Mouse (Mus musculus): ENCODE measurements around the gene Nit2.
"Not testable (repeated sequence)": the region's sequence is repeated elsewhere in the genome, so short reads cannot be mapped to it uniquely, and the experiment has no call there.

The Nit2 gene

GRCm38 (mm10) chr16:57166611-57167513 lies at the start of gene Nit2:
Gene Nit2 (minus strand): TSS chr16:57167341.
- DNase-seq (ENCODE audit: low read depth, low spot score) = peak; percentile 83

DNA sequence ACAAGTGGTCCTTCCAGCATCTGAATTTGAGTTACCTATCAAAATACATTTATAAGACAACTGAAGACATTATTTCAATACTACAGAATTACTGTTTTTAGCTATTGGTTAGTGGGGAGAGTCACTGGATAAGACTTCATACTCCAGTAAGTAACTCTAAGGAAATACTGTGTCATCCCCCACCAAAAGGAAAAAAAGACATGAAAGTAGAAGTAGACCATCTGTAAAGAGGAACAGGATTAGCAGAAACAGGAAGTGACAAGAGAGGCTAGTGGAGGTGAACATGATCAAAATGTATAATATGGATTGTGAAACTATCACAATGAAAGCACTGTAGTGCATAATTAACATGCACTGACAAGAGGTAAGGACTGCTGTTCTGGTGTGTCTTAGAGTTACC lies 48.8 kb upstream of the Nit2 start:
- DNase-seq (ENCODE audit: low read depth, low spot score) = no peak

- no peak for DNase-seq (ENCODE audit: low read depth, low spot score)
Observed at GRCm38 (mm10) chr16:57211037-57211436, 43.9 kb upstream of the Nit2 start.

- no peak for DNase-seq (ENCODE audit: low read depth, low spot score)
Observed at GRCm38 (mm10) chr16:57208342-57208741, 41.2 kb upstream of the Nit2 start.

DNA sequence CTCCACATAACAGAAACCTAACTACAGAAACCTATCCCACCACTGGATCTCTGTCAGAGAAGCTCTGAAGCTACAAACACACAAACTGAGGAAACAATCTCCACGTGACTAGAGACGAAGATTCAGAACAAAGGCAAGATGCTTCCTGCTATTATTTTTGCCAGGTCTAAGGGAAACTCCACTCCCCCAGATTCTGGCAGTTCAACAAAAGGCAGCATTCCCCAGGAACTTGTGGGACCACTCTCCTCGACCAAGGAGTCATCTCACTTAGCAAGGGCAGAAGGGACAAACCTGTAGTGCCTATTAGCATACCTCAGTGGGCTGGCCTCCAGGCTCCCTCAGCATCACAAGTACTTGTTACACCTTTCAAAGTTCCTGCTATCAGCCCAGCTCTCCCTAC lies 30.1 kb upstream of the Nit2 start:
- DNase-seq (ENCODE audit: low read depth, low spot score) = no peak

- DNase-seq (ENCODE audit: low read depth, low spot score) = no peak
Observed at GRCm38 (mm10) chr16:57196590-57196989, 29.4 kb upstream of the Nit2 start.

DNA sequence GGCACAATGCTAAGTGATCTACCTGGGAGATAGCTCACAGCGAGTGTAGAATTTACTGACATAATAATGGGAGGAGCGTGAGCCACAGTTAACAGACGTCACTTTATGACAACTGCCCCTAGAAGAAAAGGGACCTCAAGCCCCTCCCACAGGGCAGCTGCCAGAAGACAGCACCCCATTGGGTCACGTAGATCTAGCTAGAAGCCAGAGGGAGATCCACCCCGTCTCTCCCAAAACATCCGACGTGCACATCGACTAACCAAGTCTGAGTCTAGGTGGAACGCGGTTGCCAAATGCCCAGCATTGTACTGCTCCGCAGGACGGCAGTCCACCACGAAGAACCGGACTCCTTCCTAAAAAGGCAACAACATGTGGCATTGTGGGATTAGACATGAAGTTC lies 24.1 kb upstream of the Nit2 start:
- DNase-seq (ENCODE audit: low read depth, low spot score) = no peak

DNA sequence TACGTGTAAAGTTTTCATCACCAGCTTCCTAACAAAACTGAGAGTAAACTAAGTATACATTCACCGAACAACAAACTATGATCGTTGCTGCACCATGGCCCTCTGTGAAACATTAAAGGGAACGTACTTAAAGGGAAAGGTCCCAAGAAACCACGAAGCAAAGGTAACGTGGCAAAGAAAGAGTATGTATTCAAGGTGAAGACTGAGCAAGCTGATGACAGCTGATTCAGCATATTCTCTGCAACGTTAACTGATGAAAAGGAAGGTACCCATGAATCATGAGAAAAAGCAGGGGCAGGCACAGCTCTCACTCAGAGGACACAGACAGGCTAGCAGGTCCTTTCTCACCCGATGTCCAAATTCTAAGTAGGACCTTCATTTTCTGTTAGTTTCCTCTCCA lies 23.2 kb upstream of the Nit2 start:
- DNase-seq (ENCODE audit: low read depth, low spot score) = no peak

DNA sequence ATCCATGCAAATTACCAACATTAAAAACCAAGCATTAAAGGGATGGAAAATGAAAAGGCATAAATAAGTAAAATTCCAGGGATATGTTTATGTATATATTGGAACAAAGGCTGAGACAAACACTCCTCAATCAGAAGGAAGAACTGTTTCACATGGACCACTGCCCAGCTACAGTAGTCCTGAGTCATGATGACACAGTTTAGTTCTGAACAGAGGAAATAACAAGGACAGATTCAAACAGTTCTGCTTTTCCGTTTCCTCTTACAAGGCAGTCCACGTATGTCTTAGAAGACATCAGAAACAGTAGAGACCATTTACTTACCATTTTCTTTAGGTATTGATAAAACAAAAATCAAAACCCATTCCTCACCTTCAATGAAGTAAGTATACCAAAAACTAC lies 22.4 kb upstream of the Nit2 start:
- DNase-seq (ENCODE audit: low read depth, low spot score) = no peak

- no peak for DNase-seq (ENCODE audit: low read depth, low spot score)
Observed at GRCm38 (mm10) chr16:57186618-57187017, 19.5 kb upstream of the Nit2 start.

- no peak for DNase-seq (ENCODE audit: low read depth, low spot score)
Observed at GRCm38 (mm10) chr16:57182037-57182436, 14.9 kb upstream of the Nit2 start.

- DNase-seq (ENCODE audit: low read depth, low spot score) = no peak
Observed at GRCm38 (mm10) chr16:57181180-57181579, 14.0 kb upstream of the Nit2 start.

GRCm38 (mm10) chr16:57177664-57178063 lies 10.5 kb upstream of the Nit2 start:
- no peak for DNase-seq (ENCODE audit: low read depth, low spot score)

DNA sequence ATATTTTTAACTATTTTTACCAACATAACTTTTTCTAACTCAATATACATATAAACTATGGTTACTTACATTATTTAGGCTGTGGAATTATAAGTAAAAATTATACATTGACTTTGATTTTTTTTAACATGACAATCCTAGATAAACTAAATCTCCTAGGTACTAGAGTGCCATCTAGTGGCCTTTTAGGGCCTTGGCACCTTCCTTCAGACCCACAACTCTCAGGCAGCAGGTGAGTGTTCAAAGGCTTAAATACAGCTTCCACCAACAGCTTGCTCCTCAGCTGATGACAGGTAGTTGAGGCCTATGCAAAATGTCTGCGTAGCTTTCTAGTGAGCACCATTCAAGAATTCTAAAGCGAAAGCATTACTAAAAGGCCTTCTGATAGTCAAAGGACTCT lies 10.1 kb upstream of the Nit2 start:
- DNase-seq (ENCODE audit: low read depth, low spot score) = no peak

GRCm38 (mm10) chr16:57176276-57176675 lies 9.1 kb upstream of the Nit2 start:
- DNase-seq (ENCODE audit: low read depth, low spot score) = no peak

- DNase-seq (ENCODE audit: low read depth, low spot score) = no peak
Observed at GRCm38 (mm10) chr16:57175751-57176150, 8.6 kb upstream of the Nit2 start.

DNA sequence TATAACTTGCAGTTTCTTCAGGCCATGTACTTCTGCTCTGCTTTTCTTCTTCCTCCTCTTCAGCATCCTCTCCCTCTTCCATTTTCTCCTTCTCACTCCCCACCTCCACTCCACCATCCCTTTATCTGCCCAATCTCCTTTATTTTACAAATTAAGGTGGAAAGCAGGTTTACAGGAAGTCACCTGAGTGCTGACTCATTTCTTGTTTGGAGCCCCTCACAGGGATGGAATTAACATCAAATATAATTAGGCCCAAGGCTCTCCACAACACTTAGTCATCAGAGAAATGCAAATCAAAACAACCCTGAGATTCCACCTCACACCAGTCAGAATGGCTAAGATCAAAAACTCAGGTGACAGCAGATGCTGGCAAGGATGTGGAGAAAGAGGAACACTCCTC lies 7.3 kb upstream of the Nit2 start:
- DNase-seq (ENCODE audit: low read depth, low spot score) = not testable (repeated sequence)

- DNase-seq (ENCODE audit: low read depth, low spot score) = no peak
Observed at GRCm38 (mm10) chr16:57171570-57171969, 4.4 kb upstream of the Nit2 start.

DNA sequence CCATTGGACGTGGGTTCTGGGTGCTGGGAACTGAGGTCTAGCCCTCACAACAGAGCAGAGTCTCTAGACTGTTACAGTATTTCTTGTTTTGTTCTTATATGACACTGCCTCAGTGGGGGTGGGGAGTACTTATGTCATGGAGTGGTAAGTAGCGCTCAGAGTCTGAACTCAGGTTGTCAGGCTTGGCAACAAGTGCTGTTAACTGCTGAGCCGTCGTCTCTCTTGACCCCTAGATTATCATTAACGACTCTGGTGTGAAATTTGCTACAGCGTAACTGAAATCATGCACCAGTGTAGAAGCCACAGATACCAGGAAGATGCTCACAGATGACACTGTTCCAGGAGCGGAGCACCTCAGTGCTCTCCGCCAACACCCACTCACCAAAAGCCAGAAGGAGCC lies 4.0 kb upstream of the Nit2 start:
- no peak for DNase-seq (ENCODE audit: low read depth, low spot score)

GRCm38 (mm10) chr16:57168236-57168635 lies 1.1 kb upstream of the Nit2 start:
- no peak for DNase-seq (ENCODE audit: low read depth, low spot score)

DNA sequence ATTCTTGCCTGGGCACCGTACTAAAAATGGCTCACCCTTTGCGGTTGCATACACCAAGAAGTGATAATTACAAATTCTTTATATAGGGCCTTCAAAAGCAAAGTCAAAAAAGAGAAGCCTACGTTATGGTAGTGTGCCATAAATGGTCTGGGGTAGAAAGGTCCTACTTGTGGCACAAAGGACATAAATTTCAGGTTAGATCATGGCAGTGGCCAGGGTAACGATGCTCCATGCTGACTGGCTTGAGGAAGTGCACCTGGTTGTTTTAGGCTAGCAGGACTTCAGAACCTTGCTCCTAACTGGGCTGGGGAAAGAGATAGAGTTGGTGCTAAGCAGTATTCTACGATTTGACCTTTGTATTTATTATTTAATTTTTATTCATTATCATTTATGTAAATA lies 372 bp upstream of the Nit2 start:
- no peak for DNase-seq (ENCODE audit: low read depth, low spot score)

GRCm38 (mm10) chr16:57166086-57166485 lies 1.1 kb downstream of the Nit2 start:
- no peak for DNase-seq (ENCODE audit: low read depth, low spot score)

DNA sequence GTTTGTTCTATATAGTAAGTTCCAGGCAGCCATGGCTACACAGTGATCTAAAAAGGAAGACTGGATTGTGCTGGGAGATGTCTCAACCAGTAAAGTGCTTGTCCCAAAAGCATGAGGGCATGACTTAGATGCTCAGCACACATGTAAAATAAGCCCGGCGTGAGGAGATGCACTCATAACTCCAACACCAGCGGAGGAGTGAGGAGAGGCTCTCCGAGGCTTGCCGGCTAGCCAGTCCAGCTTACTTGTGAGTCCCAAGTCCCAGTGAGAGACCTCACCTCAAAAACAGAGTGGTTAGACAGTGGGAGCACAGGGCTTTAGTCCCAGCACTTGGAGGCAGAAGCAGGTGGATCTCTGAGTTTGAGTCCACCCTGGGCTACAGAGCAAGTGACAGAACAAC lies 2.0 kb downstream of the Nit2 start:
- no peak for DNase-seq (ENCODE audit: low read depth, low spot score)

DNA sequence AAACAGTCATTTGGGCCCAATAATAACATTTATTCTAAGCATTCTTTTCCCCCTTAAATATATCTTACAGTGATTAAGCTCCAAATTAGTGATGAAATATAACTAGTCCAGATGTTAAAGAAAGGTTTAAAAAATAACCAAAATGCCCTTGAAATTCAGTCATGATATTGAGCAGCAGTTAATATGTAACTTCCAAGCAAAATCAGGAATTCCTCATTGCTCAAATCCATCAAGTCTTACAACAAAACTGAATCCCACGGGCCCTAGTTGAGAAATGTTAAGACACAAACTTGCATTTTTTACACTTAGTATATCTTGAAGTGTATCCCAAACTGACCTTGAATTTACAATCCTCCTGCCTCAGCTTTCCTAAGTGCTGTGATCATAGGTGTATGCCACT lies 3.4 kb downstream of the Nit2 start:
- no peak for DNase-seq (ENCODE audit: low read depth, low spot score)
